8 mouse cellular contexts compared by ENCODE assay signal in the genomic region with DNA sequence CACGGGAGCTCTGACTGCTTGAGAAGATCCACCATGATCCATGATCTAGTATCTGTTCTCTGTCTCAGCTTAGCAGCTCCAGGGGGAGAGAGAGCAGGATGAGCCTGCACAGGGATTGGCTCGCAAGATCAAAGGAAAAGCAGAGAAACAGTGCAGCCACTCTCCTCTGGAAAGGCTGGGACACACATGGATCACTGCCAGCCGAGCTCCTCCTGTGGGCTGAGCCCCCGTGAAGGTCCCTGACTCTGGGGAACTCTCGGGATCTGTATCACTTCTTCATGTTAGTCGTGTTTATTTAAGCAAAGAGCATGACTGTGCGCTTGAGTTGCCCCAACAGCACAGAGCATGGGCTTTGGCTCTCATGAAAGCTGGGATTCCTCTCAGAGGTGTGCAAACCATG. TPM values are rescaled to one million over a fixed set of nuclear protein-coding genes. Genes with fewer than 3 reads are reported as not detected.
DNase-seq lines count a peak whose midpoint lies in the region; ATAC-seq lines count a peak whose summit lies in the region.

No protein-coding gene starts in this region.

- H3K9ac ChIP-seq in hindbrain, embryonic 13.5 days: no peak overlapping the region
- no peak overlapping the region for H3K9ac ChIP-seq in embryonic facial prominence, embryonic 12.5 days
- no peak overlapping the region for H3K9ac ChIP-seq in midbrain, embryonic 16.5 days (ENCODE audit: low read depth, low read length)

- no peak overlapping the region for H3K4me2 ChIP-seq in hindbrain, embryonic 13.5 days
- H3K4me2 ChIP-seq in embryonic facial prominence, embryonic 12.5 days (replicated peaks): 0 out of 2 replicates have a peak overlapping the region, but pooled peaks have one; percentile 4
- no peak overlapping the region for H3K4me2 ChIP-seq in midbrain, embryonic 16.5 days (ENCODE audit: low read length)

- no peaks in the 10 kb centered on the region for H3K36me3 ChIP-seq in hindbrain, embryonic 10.5 days
- no peaks in the 10 kb centered on the region for H3K36me3 ChIP-seq in hindbrain, embryonic 13.5 days
- no peaks in the 10 kb centered on the region for H3K36me3 ChIP-seq in embryonic facial prominence, embryonic 12.5 days
- no peaks in the 10 kb centered on the region for H3K36me3 ChIP-seq in midbrain, embryonic 16.5 days (ENCODE audit: control insufficient read depth, insufficient read depth, low read length)

- peak overlapping the region; percentile 29; the same call in 1 of the 2 replicates for H3K27ac ChIP-seq in hindbrain, embryonic 10.5 days
- no peak overlapping the region for H3K27ac ChIP-seq in hindbrain, embryonic 13.5 days
- no peak overlapping the region for H3K27ac ChIP-seq in embryonic facial prominence, embryonic 12.5 days
- no peak overlapping the region for H3K27ac ChIP-seq in midbrain, embryonic 16.5 days (ENCODE audit: low read length)

- WGBS in hindbrain, embryonic 10.5 days: 21% methylated on average over 7 of the region's 7 CpGs
- WGBS in hindbrain, embryonic 13.5 days: 21% methylated on average over 7 of the region's 7 CpGs
- WGBS in embryonic facial prominence, embryonic 12.5 days: 7% methylated on average over 7 of the region's 7 CpGs
- WGBS in midbrain, embryonic 16.5 days: 10% methylated on average over 7 of the region's 7 CpGs

- H3K4me3 ChIP-seq in hindbrain, embryonic 10.5 days: no peak overlapping the region
- H3K4me3 ChIP-seq in hindbrain, embryonic 13.5 days: no peak overlapping the region
- no peak overlapping the region for H3K4me3 ChIP-seq in embryonic facial prominence, embryonic 12.5 days
- no peak overlapping the region for H3K4me3 ChIP-seq in midbrain, embryonic 16.5 days (ENCODE audit: low read depth, low read length)

- no peak for DNase-seq in hindbrain, embryonic 10.5 days (ENCODE audit: low spot score)
- peak; percentile 81 to 87 for DNase-seq in adrenal gland, adult (ENCODE audit: inconsistent age in 2 of 2, low spot score in 1 of 2)
- no peak for DNase-seq in right cerebral cortex, postnatal 25 days
- no peak for DNase-seq in right cerebral cortex, adult 2 months (ENCODE audit: low spot score in 2 of 2)
- no peak for DNase-seq in MN1 (ENCODE audit: low spot score)

- no peaks in the 10 kb centered on the region for H3K9me3 ChIP-seq in hindbrain, embryonic 10.5 days
- no peaks in the 10 kb centered on the region for H3K9me3 ChIP-seq in hindbrain, embryonic 13.5 days
- no peaks in the 10 kb centered on the region for H3K9me3 ChIP-seq in embryonic facial prominence, embryonic 12.5 days
- no peaks in the 10 kb centered on the region for H3K9me3 ChIP-seq in midbrain, embryonic 16.5 days (replicated peaks; ENCODE audit: control insufficient read depth, low read length, poor library complexity, severe bottlenecking)

- ATAC-seq in hindbrain, embryonic 13.5 days (ENCODE audit: low FRiP score): no peak
- ATAC-seq in embryonic facial prominence, embryonic 12.5 days (ENCODE audit: insufficient number of reproducible peaks, insufficient read depth, low FRiP score, low TSS enrichment): 0 out of 2 replicates have a peak, but pooled peaks have one; percentile 45
- peak; percentile 30; the same call in 1 of the 2 replicates for ATAC-seq in midbrain, embryonic 16.5 days

- H3K4me1 ChIP-seq in hindbrain, embryonic 10.5 days (replicated peaks): peaks cover 13% of the 10 kb centered on the region
- peaks cover 11% of the 10 kb centered on the region; the same call in 1 of the 2 replicates for H3K4me1 ChIP-seq in hindbrain, embryonic 13.5 days (replicated peaks)
- 0 out of 2 replicates have a peak, but pooled peaks cover 6% of the 10 kb centered on the region for H3K4me1 ChIP-seq in embryonic facial prominence, embryonic 12.5 days
- H3K4me1 ChIP-seq in midbrain, embryonic 16.5 days (ENCODE audit: control insufficient read depth, insufficient read depth, low read length): peaks cover 11% of the 10 kb centered on the region; the same call in 1 of the 2 replicates

- no peaks in the 10 kb centered on the region; the same call in 1 of the 2 replicates for H3K27me3 ChIP-seq in hindbrain, embryonic 10.5 days (ENCODE audit: insufficient read depth, poor library complexity, severe bottlenecking)
- no peaks in the 10 kb centered on the region for H3K27me3 ChIP-seq in hindbrain, embryonic 13.5 days
- no peaks in the 10 kb centered on the region for H3K27me3 ChIP-seq in embryonic facial prominence, embryonic 12.5 days
- H3K27me3 ChIP-seq in midbrain, embryonic 16.5 days (ENCODE audit: control insufficient read depth, insufficient read depth, low read depth, low read length): no peaks in the 10 kb centered on the region

RNA-seq across cellular contexts. Expression of gene Glrp1, which starts 49.4 kb away (rescaled TPM):
- polyA plus RNA-seq in hindbrain, embryonic 10.5 days (2016; fragmentation: Nextera tagmentation; extraction: Ambion mirVana): not detected in 2 replicates
- polyA plus RNA-seq in hindbrain, embryonic 13.5 days (2015; fragmentation: Nextera tagmentation; extraction: Ambion mirVana): not detected in 2 replicates
- polyA plus RNA-seq in embryonic facial prominence, embryonic 12.5 days (2016; fragmentation: Nextera tagmentation; extraction: Ambion mirVana): not detected in 2 replicates
- polyA plus RNA-seq in midbrain, embryonic 16.5 days (2015; fragmentation: Nextera tagmentation; extraction: Ambion mirVana): not detected in 2 replicates

Comparison
In these comparisons a context has a peak if more than half of its experiments do, and no peak if none do; other contexts are left out.
1. DNase-seq: peak in adrenal gland, adult (2 of 2); none in hindbrain, embryonic 10.5 days (single experiment), right cerebral cortex, postnatal 25 days (single experiment), right cerebral cortex, adult 2 months (0 of 2) and MN1 (single experiment).